Mouse (Mus musculus) induced T-regulatory cell, adult 2 months (primary cell): Measurements from ENCODE around the gene Tmem132b.
A peak's percentile ranks its signal among the peaks of the same experiment; 100 is the strongest.

Experiments
- DNase-seq: peaks from one replicate; pipeline ENCODE4 v3.0.0-alpha.2; 2012; ENCODE audit warnings: low read depth

The Tmem132b gene

DNA sequence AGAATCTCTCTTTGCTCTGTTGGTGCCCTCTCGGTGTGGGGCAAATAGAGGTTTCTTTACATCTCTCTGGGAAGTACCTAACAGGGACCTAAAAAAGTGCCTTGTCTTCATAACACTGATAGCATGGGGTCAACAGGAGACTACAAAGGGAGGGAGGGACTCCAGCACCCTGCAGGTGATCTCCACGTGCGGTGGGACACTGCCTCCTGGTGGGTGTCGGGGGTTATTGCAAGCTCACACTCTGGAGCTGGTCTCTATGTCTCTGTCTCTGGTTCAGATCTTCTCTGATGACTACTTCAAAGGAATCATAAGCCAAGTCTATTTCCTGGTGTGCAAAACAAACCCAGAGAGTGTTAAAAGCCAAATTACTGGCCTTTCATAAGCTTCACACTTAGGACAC, 47.6 kb downstream of the Tmem132b start:
- DNase-seq: peak; percentile 22

GRCm38 (mm10) chr5:125583298-125583697, 51.7 kb downstream of the Tmem132b start:
- no peak for DNase-seq

- DNase-seq: no peak
These were observed 52.3 kb downstream of the Tmem132b start for GRCm38 (mm10) chr5:125583836-125584235.

GRCm38 (mm10) chr5:125585211-125585610, 53.6 kb downstream of the Tmem132b start:
- DNase-seq: no peak

DNA sequence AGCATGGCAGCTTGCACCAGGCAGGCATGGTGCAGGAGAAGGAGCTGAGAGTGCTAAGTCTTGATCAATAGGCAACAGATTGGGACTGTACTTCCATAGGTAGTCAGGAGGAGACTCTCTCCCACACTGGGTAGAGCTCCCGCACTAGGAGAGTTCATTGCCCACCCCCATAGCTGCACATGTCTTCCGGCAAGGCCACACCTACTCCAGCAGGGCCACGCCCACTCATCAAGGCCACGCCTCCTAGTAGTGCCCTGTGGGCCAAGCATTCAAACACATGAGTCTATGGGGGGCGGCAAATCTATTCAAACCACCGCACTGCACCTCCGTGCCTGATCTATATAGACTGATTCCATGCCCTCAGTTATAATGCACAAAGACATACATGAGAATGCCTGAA, 56.6 kb downstream of the Tmem132b start:
- no peak for DNase-seq

GRCm38 (mm10) chr5:125588876-125589667, 57.5 kb downstream of the Tmem132b start:
- DNase-seq: peak; percentile 5

- no peak for DNase-seq
These were observed 66.5 kb downstream of the Tmem132b start for GRCm38 (mm10) chr5:125598056-125598455.

- DNase-seq: no peak
These were observed 75.6 kb downstream of the Tmem132b start for GRCm38 (mm10) chr5:125607146-125607545.

DNA sequence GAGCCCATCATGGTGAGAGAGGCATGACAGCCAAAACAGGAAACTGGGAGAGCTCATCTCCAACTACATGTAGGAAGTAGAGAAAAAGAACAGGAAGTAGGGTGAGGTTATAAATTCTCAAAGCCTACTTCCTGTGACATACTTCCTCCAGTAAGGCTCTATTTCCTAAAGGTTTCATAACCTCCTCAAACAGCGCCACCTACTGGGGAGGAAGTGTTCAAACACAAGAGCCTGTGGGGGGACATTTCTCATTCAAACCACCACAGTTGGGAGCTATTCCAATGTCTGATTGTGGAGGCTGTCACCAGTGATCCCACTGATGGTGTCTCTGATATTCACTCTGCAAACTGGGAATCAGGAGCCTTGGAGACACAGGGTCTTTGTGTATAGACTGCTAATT, 78.4 kb downstream of the Tmem132b start:
- no peak for DNase-seq

GRCm38 (mm10) chr5:125612460-125612859, 80.9 kb downstream of the Tmem132b start:
- no peak for DNase-seq

DNA sequence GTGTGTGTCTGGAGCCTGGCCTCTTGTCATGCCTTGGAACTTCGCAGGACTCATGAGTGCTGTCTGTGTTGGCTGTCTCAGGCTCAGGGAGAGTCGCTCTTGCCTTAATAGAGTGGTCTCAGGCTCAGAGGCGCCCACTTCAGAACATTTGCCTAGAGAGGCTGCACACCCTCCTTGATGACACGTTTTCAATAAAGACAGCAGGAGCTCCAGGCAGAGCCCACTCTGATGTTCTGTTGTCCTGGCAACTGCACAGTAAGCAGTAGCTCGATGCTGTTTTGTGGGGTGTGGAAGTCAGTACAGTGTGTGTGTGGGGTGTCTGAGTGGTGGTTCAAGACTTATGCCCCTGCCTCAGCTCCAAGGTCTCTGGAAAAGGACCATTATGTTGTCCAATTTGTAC, 81.6 kb downstream of the Tmem132b start:
- no peak for DNase-seq

- DNase-seq: no peak
These were observed 82.8 kb downstream of the Tmem132b start for GRCm38 (mm10) chr5:125614348-125614747.

DNA sequence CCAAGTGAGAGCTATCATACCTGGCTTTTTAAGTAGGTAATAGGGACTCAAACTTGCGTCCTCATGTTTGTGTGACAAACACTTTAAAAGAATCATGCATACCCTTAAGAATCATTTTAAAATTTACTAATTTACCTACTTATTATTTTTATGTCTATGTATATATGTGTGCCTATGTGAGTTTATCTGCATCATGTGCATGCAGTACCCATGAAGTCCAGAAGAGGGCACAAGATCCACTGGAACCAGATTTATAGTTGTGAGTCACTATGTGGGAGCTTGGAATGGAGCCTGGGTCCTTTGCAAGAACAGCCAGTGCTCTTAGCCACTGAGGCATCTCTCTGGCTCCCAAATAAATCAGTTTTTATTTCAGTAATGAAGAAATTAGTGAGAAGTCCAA, 85.5 kb downstream of the Tmem132b start:
- DNase-seq: no peak

GRCm38 (mm10) chr5:125627816-125628348, 96.3 kb downstream of the Tmem132b start:
- DNase-seq: no peak

DNA sequence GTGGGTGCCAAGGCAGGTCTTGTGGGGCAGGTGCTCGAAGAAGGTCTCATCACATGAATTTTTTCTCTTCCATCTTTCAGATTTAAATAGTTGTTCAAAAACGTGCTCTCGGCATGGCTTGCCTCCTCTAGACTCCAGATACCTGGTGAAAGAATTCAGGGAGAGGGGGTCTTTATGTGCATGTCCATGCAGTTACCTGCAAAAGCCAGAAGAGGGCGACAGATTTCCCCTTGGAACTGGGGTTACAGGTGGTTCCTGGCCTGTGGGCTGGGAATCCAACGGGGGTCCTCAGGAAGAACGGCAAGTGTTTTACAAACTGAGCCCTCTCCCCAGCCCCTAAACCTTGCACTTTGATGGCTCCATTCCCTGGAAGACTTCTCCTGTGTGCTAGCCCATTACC, 103.1 kb downstream of the Tmem132b start:
- no peak for DNase-seq

DNA sequence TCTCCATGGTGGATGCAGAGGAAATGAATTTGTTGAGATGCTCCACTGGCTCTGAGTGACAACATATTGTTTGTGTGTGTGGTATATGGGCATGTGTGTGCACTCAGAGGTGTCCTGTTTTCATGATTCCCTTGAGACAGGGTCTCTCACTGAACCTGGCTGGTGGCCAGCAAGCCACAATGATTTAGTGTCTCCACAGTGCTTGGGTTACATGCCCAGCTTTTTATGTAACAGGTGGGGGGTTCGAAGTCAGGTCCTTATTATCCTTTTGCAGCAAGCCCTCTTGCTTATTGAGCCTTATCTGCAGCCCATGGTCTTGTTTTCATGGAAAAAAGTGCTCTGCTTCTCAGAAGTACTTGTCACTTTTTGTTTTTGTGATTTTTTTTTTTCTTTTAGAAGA, 109.4 kb downstream of the Tmem132b start:
- no peak for DNase-seq

GRCm38 (mm10) chr5:125641531-125642147, 110.1 kb downstream of the Tmem132b start:
- no peak for DNase-seq

DNA sequence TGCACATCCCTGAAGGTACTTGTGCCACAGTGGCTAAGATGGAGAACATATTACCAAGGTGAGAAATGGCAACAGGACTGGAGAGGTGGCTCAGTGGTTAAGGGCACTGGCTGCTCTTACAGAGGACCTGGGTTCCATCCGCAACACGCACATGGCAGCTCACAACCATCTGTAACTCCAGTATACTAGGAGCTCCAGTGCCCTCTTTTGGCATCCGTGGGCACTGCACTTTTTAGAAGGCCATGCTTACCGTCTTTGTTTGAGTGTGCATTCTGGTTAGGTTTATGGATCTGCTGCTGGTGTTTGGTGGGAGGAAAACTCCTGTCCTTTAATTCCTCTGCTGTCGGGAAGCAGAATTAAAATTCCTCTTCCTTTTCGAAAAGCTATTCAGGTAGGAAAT, 116.7 kb downstream of the Tmem132b start:
- no peak for DNase-seq

- no peak for DNase-seq
These were observed 118.4 kb downstream of the Tmem132b start for GRCm38 (mm10) chr5:125649982-125650381.

DNA sequence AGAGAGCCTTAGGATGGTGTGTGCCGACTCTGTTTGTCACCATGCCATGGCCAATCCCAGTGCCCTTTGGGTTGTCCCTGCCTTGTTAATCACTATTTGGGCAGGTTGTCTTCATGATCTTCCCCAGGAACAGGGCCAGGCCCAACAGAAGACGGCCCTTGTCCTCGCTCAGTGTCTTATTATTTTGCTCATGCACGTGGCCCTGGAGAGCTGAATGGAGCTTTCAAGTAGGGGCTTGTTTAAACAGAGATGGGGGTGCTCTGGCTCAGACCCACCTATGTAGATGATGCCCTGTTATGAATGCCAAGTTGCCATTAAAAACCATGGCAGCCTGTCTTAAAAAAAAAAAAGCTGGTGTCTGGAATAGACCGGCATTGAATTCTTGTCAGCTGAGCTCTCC, 126.5 kb downstream of the Tmem132b start:
- no peak for DNase-seq

GRCm38 (mm10) chr5:125658959-125659749, 127.6 kb downstream of the Tmem132b start:
- DNase-seq: no peak

GRCm38 (mm10) chr5:125675623-125676022, 144.0 kb downstream of the Tmem132b start:
- DNase-seq: no peak
